Mouse (Mus musculus): ENCODE measurements around the gene Fv1. TPM values are rescaled to one million over a fixed set of nuclear protein-coding genes. Genes with fewer than 3 reads are reported as not detected.
"Not testable (repeated sequence)": the region's sequence is repeated elsewhere in the genome, so short reads cannot be mapped to it uniquely, and the experiment has no call there.

Fv1 gene
- 8.4 and 10.7 TPM in 2 replicates for polyA plus RNA-seq (2015; fragmentation: Nextera tagmentation; extraction: Ambion mirVana)

GRCm38 (mm10) chr4:147868450-147869031, at the start of gene Fv1, which contains the start of gene Miip:
TSS of gene Fv1 (plus strand) at chr4:147868979.
TSS of gene Miip (minus strand) at chr4:147868816.
- H3K4me3 ChIP-seq = peak within 1 kb of the TSS; percentile 66
- H3K9me3 ChIP-seq = no peaks in the 10 kb centered on the region
- H3K9ac ChIP-seq = peak within 1 kb of the TSS; percentile 75
- no peaks in the 10 kb centered on the region for H3K27me3 ChIP-seq
- peaks cover 20% of the 10 kb centered on the region for H3K4me1 ChIP-seq
- H3K27ac ChIP-seq = peak within 1 kb of the TSS; percentile 77
- WGBS = under 1% methylated on average over 30 of the region's 30 CpGs
- H3K36me3 ChIP-seq = peaks cover 34% of the 10 kb centered on the region
- peak; percentile 97 for ATAC-seq (ENCODE audit: borderline replicate concordance, extremely low read depth, low FRiP score, low TSS enrichment)
- H3K4me2 ChIP-seq = peak within 1 kb of the TSS; percentile 69

GRCm38 (mm10) chr4:147819659-147820058, 49.1 kb upstream of the Fv1 start:
- not testable (repeated sequence) for H3K9ac ChIP-seq; H3K4me1 ChIP-seq; H3K4me3 ChIP-seq; H3K27me3 ChIP-seq; ATAC-seq (ENCODE audit: borderline replicate concordance, extremely low read depth, low FRiP score, low TSS enrichment); H3K36me3 ChIP-seq; H3K27ac ChIP-seq; H3K4me2 ChIP-seq
- peaks cover 12% of the 10 kb centered on the region; the same call in 1 of the 2 replicates for H3K9me3 ChIP-seq
- 79% methylated on average over 7 of the region's 7 CpGs for WGBS

- Histone ChIP-seq H3K36me3 (peaks cover 26% of the 10 kb centered on the region), H3K9me3 (peaks cover 27% of the 10 kb centered on the region; the same call in 1 of the 2 replicates)
- not testable (repeated sequence) for H3K9ac ChIP-seq; H3K4me3 ChIP-seq; H3K4me2 ChIP-seq; H3K27me3 ChIP-seq; H3K27ac ChIP-seq; ATAC-seq (ENCODE audit: borderline replicate concordance, extremely low read depth, low FRiP score, low TSS enrichment); H3K4me1 ChIP-seq
- WGBS = 87% methylated on average over 3 of the region's 3 CpGs
These were observed 47.4 kb upstream of the Fv1 start for GRCm38 (mm10) chr4:147821414-147821813.

- H3K27ac ChIP-seq = no peak overlapping the region
- H3K9me3 ChIP-seq = peaks cover 32% of the 10 kb centered on the region
- H3K4me1 ChIP-seq = no peaks in the 10 kb centered on the region
- ATAC-seq (ENCODE audit: borderline replicate concordance, extremely low read depth, low FRiP score, low TSS enrichment) = no peak
- 92% methylated on average over 4 of the region's 4 CpGs for WGBS
- no peaks in the 10 kb centered on the region for H3K27me3 ChIP-seq
- no peak overlapping the region for H3K4me3 ChIP-seq
- no peak overlapping the region for H3K9ac ChIP-seq
- no peak overlapping the region for H3K4me2 ChIP-seq
- peaks cover 49% of the 10 kb centered on the region for H3K36me3 ChIP-seq
These were observed 44.4 kb upstream of the Fv1 start for GRCm38 (mm10) chr4:147824389-147824788.

GRCm38 (mm10) chr4:147839282-147839681, 29.5 kb upstream of the Fv1 start:
- H3K4me1 ChIP-seq; H3K27me3 ChIP-seq; ATAC-seq (ENCODE audit: borderline replicate concordance, extremely low read depth, low FRiP score, low TSS enrichment); H3K27ac ChIP-seq; H3K4me2 ChIP-seq; H3K4me3 ChIP-seq; H3K9me3 ChIP-seq; H3K9ac ChIP-seq: not testable (repeated sequence)
- H3K36me3 ChIP-seq = peaks cover 32% of the 10 kb centered on the region
- 97% methylated on average over 21 of the region's 26 CpGs for WGBS

GRCm38 (mm10) chr4:147842871-147843270, 25.9 kb upstream of the Fv1 start:
- WGBS = 94% methylated on average over 3 of the region's 3 CpGs
- Histone ChIP-seq H3K4me3 (no peak overlapping the region), H3K4me1 (peaks cover 5% of the 10 kb centered on the region), H3K27me3 (no peaks in the 10 kb centered on the region), H3K9me3 (no peaks in the 10 kb centered on the region), H3K9ac (no peak overlapping the region), H3K36me3 (peaks cover 45% of the 10 kb centered on the region), H3K4me2 (no peak overlapping the region), H3K27ac (no peak overlapping the region)
- ATAC-seq (ENCODE audit: borderline replicate concordance, extremely low read depth, low FRiP score, low TSS enrichment) = no peak

- peaks cover 25% of the 10 kb centered on the region for H3K36me3 ChIP-seq
- H3K4me2 ChIP-seq = peak within 1 kb of the TSS; percentile 64
- no peaks in the 10 kb centered on the region for H3K27me3 ChIP-seq
- peak within 1 kb of the TSS; percentile 63 for H3K9ac ChIP-seq
- H3K4me1 ChIP-seq = peaks cover 11% of the 10 kb centered on the region
- no peak within 1 kb of the TSS for H3K27ac ChIP-seq
- peak within 1 kb of the TSS; percentile 75 for H3K4me3 ChIP-seq
- peak; percentile 91 for ATAC-seq (ENCODE audit: borderline replicate concordance, extremely low read depth, low FRiP score, low TSS enrichment)
- WGBS = 3% methylated on average over 23 of the region's 23 CpGs
- H3K9me3 ChIP-seq = no peaks in the 10 kb centered on the region
These were observed 20.9 kb upstream of the Fv1 start, which contains the start of gene Zfp933 for GRCm38 (mm10) chr4:147847614-147848583. TSS of gene Zfp933 (minus strand) at chr4:147848366.

GRCm38 (mm10) chr4:147848584-147848991, 20.2 kb upstream of the Fv1 start:
- H3K27ac ChIP-seq = no peak overlapping the region

GRCm38 (mm10) chr4:147850776-147851175, 18.0 kb upstream of the Fv1 start:
- Histone ChIP-seq H3K27ac (no peak overlapping the region), H3K4me3 (no peak overlapping the region), H3K9ac (no peak overlapping the region), H3K4me1 (peaks cover 11% of the 10 kb centered on the region), H3K4me2 (no peak overlapping the region), H3K27me3 (no peaks in the 10 kb centered on the region), H3K36me3 (no peaks in the 10 kb centered on the region; the same call in 1 of the 2 replicates), H3K9me3 (no peaks in the 10 kb centered on the region)
- 70% methylated on average over 2 of the region's 2 CpGs for WGBS
- ATAC-seq (ENCODE audit: borderline replicate concordance, extremely low read depth, low FRiP score, low TSS enrichment) = no peak

More at GRCm38 (mm10) chr4:147848584-147848991, 20.2 kb upstream of the Fv1 start:
- peak overlapping the region; percentile 75 for H3K4me3 ChIP-seq
- no peaks in the 10 kb centered on the region for H3K27me3 ChIP-seq
- peaks cover 19% of the 10 kb centered on the region for H3K36me3 ChIP-seq
- peaks cover 11% of the 10 kb centered on the region for H3K4me1 ChIP-seq
- ATAC-seq (ENCODE audit: borderline replicate concordance, extremely low read depth, low FRiP score, low TSS enrichment) = peak; percentile 61; the same call in 1 of the 2 replicates
- H3K4me2 ChIP-seq = peak overlapping the region; percentile 64
- H3K9ac ChIP-seq = peak overlapping the region; percentile 63
- H3K9me3 ChIP-seq = no peaks in the 10 kb centered on the region
- WGBS = 4% methylated on average over 4 of the region's 4 CpGs

- Histone ChIP-seq H3K27ac (no peak overlapping the region), H3K9ac (no peak overlapping the region), H3K36me3 (peaks cover 38% of the 10 kb centered on the region), H3K4me1 (peaks cover 1% of the 10 kb centered on the region; the same call in 1 of the 2 replicates), H3K4me2 (no peak overlapping the region), H3K4me3 (no peak overlapping the region), H3K9me3 (no peaks in the 10 kb centered on the region), H3K27me3 (no peaks in the 10 kb centered on the region)
- ATAC-seq (ENCODE audit: borderline replicate concordance, extremely low read depth, low FRiP score, low TSS enrichment) = no peak
- WGBS = 86% methylated on average over 3 of the region's 3 CpGs
These were observed 6.7 kb upstream of the Fv1 start for GRCm38 (mm10) chr4:147862051-147862450.

GRCm38 (mm10) chr4:147865651-147866050, 3.1 kb upstream of the Fv1 start:
- Histone ChIP-seq H3K4me2 (no peak overlapping the region), H3K27ac (no peak overlapping the region), H3K27me3 (no peaks in the 10 kb centered on the region), H3K36me3 (peaks cover 34% of the 10 kb centered on the region), H3K9me3 (no peaks in the 10 kb centered on the region), H3K4me1 (peaks cover 20% of the 10 kb centered on the region), H3K4me3 (no peak overlapping the region), H3K9ac (no peak overlapping the region)
- WGBS = 94% methylated on average over 6 of the region's 6 CpGs
- no peak for ATAC-seq (ENCODE audit: borderline replicate concordance, extremely low read depth, low FRiP score, low TSS enrichment)

- peaks cover 32% of the 10 kb centered on the region for H3K36me3 ChIP-seq
- H3K4me1 ChIP-seq = peaks cover 20% of the 10 kb centered on the region
- no peak overlapping the region for H3K27ac ChIP-seq
- no peak overlapping the region for H3K4me3 ChIP-seq
- H3K9ac ChIP-seq = no peak overlapping the region
- H3K9me3 ChIP-seq = no peaks in the 10 kb centered on the region
- no peak overlapping the region for H3K4me2 ChIP-seq
- no peaks in the 10 kb centered on the region for H3K27me3 ChIP-seq
- ATAC-seq (ENCODE audit: borderline replicate concordance, extremely low read depth, low FRiP score, low TSS enrichment) = no peak
- 93% methylated on average over 9 of the region's 9 CpGs for WGBS
These were observed 2.7 kb upstream of the Fv1 start for GRCm38 (mm10) chr4:147866056-147866455.

All from lung, embryonic 15.5 days (tissue).